Mouse (Mus musculus) stomach, postnatal 0 days (tissue): ENCODE data around the gene Gtf2ird1.
"Not testable (repeated sequence)": the region's sequence is repeated elsewhere in the genome, so short reads cannot be mapped to it uniquely, and the experiment has no call there.

Experiments used
- CTCF ChIP-seq: IDR thresholded peaks from 2 replicates; pipeline ENCODE4 v1.5.1; 2016; ENCODE audit warnings: antibody characterized with exemption, low read depth, mild to moderate bottlenecking, moderate library complexity
- EP300 ChIP-seq: optimal IDR thresholded peaks from 2 replicates; pipeline ENCODE3; 2016; ENCODE audit warnings: antibody characterized with exemption

DNA sequence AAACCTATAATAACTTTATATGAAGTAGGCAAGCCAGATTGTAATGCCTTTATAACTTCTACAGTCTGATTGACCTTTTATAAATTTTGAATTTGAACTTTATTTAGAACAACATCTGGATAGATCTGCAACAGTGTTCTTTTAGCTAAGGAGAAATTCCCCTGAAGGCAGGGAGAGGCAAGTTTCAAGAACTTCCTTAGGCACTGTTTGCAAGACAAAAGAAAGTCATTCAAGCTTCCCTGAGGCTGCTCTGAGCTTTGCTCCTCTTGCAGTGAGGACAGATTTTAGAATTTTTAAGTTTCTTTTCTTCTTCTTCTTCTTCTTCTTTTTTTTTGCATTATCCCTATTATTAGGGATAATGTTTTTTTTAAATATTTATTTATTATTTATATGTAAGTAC, 22.4 kb upstream of the Gtf2ird1 start:
- not testable (repeated sequence) for TF ChIP-seq CTCF, EP300
